ENCODE assay signal across 15 mouse cellular contexts in the genomic region with DNA sequence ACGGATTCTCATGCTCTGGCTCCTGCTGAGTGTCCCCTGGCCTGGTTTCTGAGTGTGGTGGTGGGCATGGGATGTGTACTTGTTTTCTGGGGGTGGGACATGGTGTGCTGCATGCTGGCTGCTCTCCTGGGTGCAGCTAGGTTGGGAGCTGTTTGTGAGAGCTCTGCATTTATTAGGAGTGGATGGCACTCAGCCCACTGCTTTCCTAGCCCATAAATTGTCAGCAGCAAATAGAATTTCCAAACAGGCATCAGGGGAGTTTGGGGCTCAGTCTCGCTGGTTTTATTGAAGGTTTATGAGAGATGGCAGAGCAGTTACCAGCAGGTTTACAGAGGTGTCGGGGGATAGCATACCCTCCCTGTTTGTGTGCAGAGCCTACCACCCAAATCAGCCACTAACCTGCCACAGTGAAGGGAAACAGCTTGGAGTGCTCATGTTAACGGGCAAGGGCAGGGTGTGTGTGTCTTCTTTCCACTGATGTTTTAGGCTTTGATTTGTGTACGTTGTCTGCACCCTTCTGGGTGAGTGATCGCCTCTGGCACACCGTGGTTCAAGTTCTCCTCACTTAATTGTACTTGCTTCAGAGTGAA.
DNase-seq lines count a peak whose midpoint lies in the region; ATAC-seq and TF ChIP-seq lines count a peak whose summit lies in the region.
"Had no signal": no experiment of that assay in that cellular context is flagged by ENCODE, and none has a peak within 500 bp of the region (broad histone marks: within the 10 kb centered on the region; RNA-seq: fewer than 3 reads in every experiment).

No protein-coding gene starts in this region.

- no peaks in the 10 kb centered on the region for H3K9me3 ChIP-seq in kidney, postnatal 0 days (replicated peaks; ENCODE audit: low read length)
- no peaks in the 10 kb centered on the region for H3K9me3 ChIP-seq in neural tube, embryonic 12.5 days
- H3K9me3 ChIP-seq: heart, embryonic 12.5 days had no signal

- ATAC-seq in kidney, postnatal 0 days (replicated peaks; ENCODE audit: low FRiP score, low read depth) = no peak; the same call in 1 of the 2 replicates
- ATAC-seq in neural tube, embryonic 12.5 days (ENCODE audit: low FRiP score, low read depth) = 0 out of 2 replicates have a peak, but pooled peaks have one; percentile 38
- no peak for ATAC-seq in megakaryocyte progenitor cell, adult 5-6 weeks (replicated peaks; ENCODE audit: poor library complexity)

- H3K36me3 ChIP-seq in kidney, postnatal 0 days (ENCODE audit: insufficient read depth, low read length) = no peaks in the 10 kb centered on the region
- no peaks in the 10 kb centered on the region for H3K36me3 ChIP-seq in neural tube, embryonic 12.5 days
- H3K36me3 ChIP-seq: heart, embryonic 12.5 days had no signal

- TF ChIP-seq CTCF in kidney, postnatal 0 days (IDR thresholded peaks at IDR 0.05; ENCODE audit: low read depth) = no peak

- WGBS in kidney, postnatal 0 days = 17% methylated on average over 7 of the region's 7 CpGs
- WGBS in neural tube, embryonic 12.5 days = 51% methylated on average over 7 of the region's 7 CpGs

- H3K4me2 ChIP-seq in kidney, postnatal 0 days (ENCODE audit: low read length) = no peak overlapping the region
- H3K4me2 ChIP-seq in neural tube, embryonic 12.5 days (replicated peaks) = no peak overlapping the region
- H3K4me2 ChIP-seq: heart, embryonic 12.5 days; lung, embryonic 14.5 days had no signal

- H3K4me3 ChIP-seq in kidney, postnatal 0 days (replicated peaks; ENCODE audit: low read depth, low read length) = no peak overlapping the region
- no peak overlapping the region for H3K4me3 ChIP-seq in neural tube, embryonic 12.5 days
- H3K4me3 ChIP-seq: heart, embryonic 12.5 days had no signal

- no peak overlapping the region for H3K27ac ChIP-seq in kidney, postnatal 0 days
- H3K27ac ChIP-seq in neural tube, embryonic 12.5 days = 0 out of 2 replicates have a peak overlapping the region, but pooled peaks have one; percentile 32
- H3K27ac ChIP-seq: stomach, postnatal 0 days had no signal

- H3K9ac ChIP-seq in kidney, postnatal 0 days (ENCODE audit: low read depth, low read length) = no peak overlapping the region
- H3K9ac ChIP-seq in neural tube, embryonic 12.5 days = no peak overlapping the region
- H3K9ac ChIP-seq: heart, embryonic 12.5 days; lung, embryonic 14.5 days had no signal

- H3K27me3 ChIP-seq in kidney, postnatal 0 days (ENCODE audit: insufficient read depth, low read length) = no peaks in the 10 kb centered on the region
- H3K27me3 ChIP-seq in neural tube, embryonic 12.5 days (replicated peaks) = no peaks in the 10 kb centered on the region
- H3K27me3 ChIP-seq: heart, embryonic 12.5 days had no signal

- peak; percentile 45 for DNase-seq in adrenal gland, postnatal 10 days
- no peak for DNase-seq in adrenal gland, adult 8-10 months
- DNase-seq in kidney, postnatal 0 days (ENCODE audit: low spot score) = peak; percentile 49
- DNase-seq in kidney, adult 11 months = no peak
- peak; percentile 14 for DNase-seq in forelimb bud, embryonic 11.5 days (ENCODE audit: low read depth, low spot score)
- no peak for DNase-seq in left cerebral cortex, postnatal 4 days
- DNase-seq: cerebellum, adult 11 months; cerebellum, postnatal 36 days; gastrocnemius, postnatal 10 days; lung, embryonic 14.5 days; thymus, postnatal 25 days had no signal

- no peaks in the 10 kb centered on the region for H3K4me1 ChIP-seq in kidney, postnatal 0 days (replicated peaks; ENCODE audit: insufficient read depth, low read length)
- peaks cover 18% of the 10 kb centered on the region for H3K4me1 ChIP-seq in neural tube, embryonic 12.5 days

- intact Hi-C loops in left cerebral cortex, postnatal 4 days (cut with DNase I) = no loop called here

Comparison
In these comparisons a context has a peak if more than half of its experiments do, and no peak if none do; other contexts are left out.
1. DNase-seq: peak in adrenal gland, postnatal 10 days (single experiment), kidney, postnatal 0 days (single experiment) and forelimb bud, embryonic 11.5 days (single experiment); none in adrenal gland, adult 8-10 months (single experiment), kidney, adult 11 months (single experiment) and left cerebral cortex, postnatal 4 days (single experiment).